Mouse (Mus musculus) G1E (cell line): ENCODE data around the gene Galnt18.

Experiments used
- CTCF ChIP-seq: IDR thresholded peaks from 2 replicates; pipeline ENCODE4 v1.5.1; 2012; ENCODE audit warnings: low read depth, low read length, inconsistent platforms, mixed read lengths
- GATA1 ChIP-seq: IDR thresholded peaks from 2 replicates; pipeline ENCODE4 v1.6.1; 2012; ENCODE audit warnings: borderline replicate concordance, low read length, inconsistent platforms, mixed read lengths
- POLR2AphosphoS5 ChIP-seq: IDR thresholded peaks from 2 replicates; pipeline ENCODE4 v1.6.1; 2012; ENCODE audit warnings: low read depth, low read length, inconsistent platforms; ENCODE audit not compliant: insufficient replicate concordance
- TAL1 ChIP-seq: conservative IDR thresholded peaks from 2 replicates; pipeline ENCODE4 v1.6.1; 2012; ENCODE audit warnings: low read depth, low read length, inconsistent platforms, mixed read lengths

GRCm38 (mm10) chr7:111654526-111654925, 125.3 kb downstream of the Galnt18 start:
- TF ChIP-seq GATA1 (no peak), CTCF (no peak), POLR2AphosphoS5 (no peak), TAL1 (no peak)
